Mouse (Mus musculus) gastrocnemius, postnatal 36 days (tissue): ENCODE data around the gene Gab2. TPM values are rescaled to one million over a fixed set of nuclear protein-coding genes. Genes with fewer than 3 reads are reported as not detected.

Source experiments
- DNase-seq, 2 experiments: peaks; one replicate each; pipeline ENCODE4 v3.0.0; 2022
- intact Hi-C: fragments of 180-260 bp; cut with DNase I; formaldehyde crosslinking; loops from one replicate; pipeline ENCODE4 v1.15.1; 2025
- long read RNA-seq, 2 experiments: library from polyadenylated mRNA; stranded (forward); transcript quantifications; one replicate each; pipeline ENCODE4 v2.0.0; 2021
- total RNA-seq, 2 experiments: library from RNA; stranded (reverse); gene quantifications; 2 replicates each; pipeline ENCODE4 v1.2.3; 2021

Gab2 gene
- total RNA-seq, result 1 to 10 TPM; 6.0 to 6.7 TPM
- long read RNA-seq, experiment 1, partial matches to known transcripts, result 0 of 3 reads
- long read RNA-seq, experiment 1, other reads (novel, unspliced or antisense), result 3 of 3 reads
- long read RNA-seq, experiment 2, partial matches to known transcripts, result 0 of 10 reads
- long read RNA-seq, experiment 2, other reads (novel, unspliced or antisense), result 10 of 10 reads

GRCm38 (mm10) chr7:97081242-97081958 lies at the start of gene Gab2:
Gene Gab2 (plus strand): TSS chr7:97081586.
- DNase-seq, result peak; percentile 55 to 70
- intact Hi-C loops, result loop anchor here (5.0 kb wide), 1 partner anchor 109 kb away; no protein-coding TSS in a partner anchor

GRCm38 (mm10) chr7:97032412-97032811 lies 49.0 kb upstream of the Gab2 start:
- intact Hi-C loops, result loop anchor here (2.0 kb wide), 1 partner anchor 18 kb away; no protein-coding TSS in a partner anchor
- DNase-seq, result no peak

GRCm38 (mm10) chr7:97039641-97040040 lies 41.7 kb upstream of the Gab2 start:
- intact Hi-C loops, result no loop called here
- no peak for DNase-seq

- intact Hi-C loops, result no loop called here
- no peak for DNase-seq
Measured at GRCm38 (mm10) chr7:97041868-97042449, 39.4 kb upstream of the Gab2 start.

- intact Hi-C loops, result no loop called here
- no peak for DNase-seq
Measured at GRCm38 (mm10) chr7:97042981-97043380, 38.4 kb upstream of the Gab2 start.

GRCm38 (mm10) chr7:97060966-97061365 lies 20.4 kb upstream of the Gab2 start:
- no peak for DNase-seq
- intact Hi-C loops, result no loop called here

- no peak for DNase-seq
- intact Hi-C loops, result no loop called here
Measured at GRCm38 (mm10) chr7:97071512-97071911, 9.9 kb upstream of the Gab2 start.

GRCm38 (mm10) chr7:97072061-97072460 lies 9.3 kb upstream of the Gab2 start:
- no peak for DNase-seq
- intact Hi-C loops, result no loop called here

GRCm38 (mm10) chr7:97074974-97075373 lies 6.4 kb upstream of the Gab2 start:
- intact Hi-C loops, result no loop called here

GRCm38 (mm10) chr7:97076977-97077376 lies 4.4 kb upstream of the Gab2 start:
- intact Hi-C loops, result no loop called here
- no peak for DNase-seq

More at GRCm38 (mm10) chr7:97074974-97075373, 6.4 kb upstream of the Gab2 start:
- DNase-seq, result no peak

GRCm38 (mm10) chr7:97078685-97079084 lies 2.7 kb upstream of the Gab2 start:
- DNase-seq, result no peak

GRCm38 (mm10) chr7:97079145-97079544 lies 2.2 kb upstream of the Gab2 start:
- peak; percentile 17 to 21 for DNase-seq
- intact Hi-C loops, result loop anchor here (2.0 kb wide), 1 partner anchor 218 kb away; no protein-coding TSS in a partner anchor

More at GRCm38 (mm10) chr7:97078685-97079084, 2.7 kb upstream of the Gab2 start:
- intact Hi-C loops, result loop anchor here (2.0 kb wide), 1 partner anchor 218 kb away; no protein-coding TSS in a partner anchor

- intact Hi-C loops, result loop anchor here (2.0 to 5.0 kb wide), 2 partner anchors 108 to 217 kb away; no protein-coding TSS in a partner anchor
- DNase-seq, result no peak
Measured at GRCm38 (mm10) chr7:97079651-97080365, 1.6 kb upstream of the Gab2 start.

- intact Hi-C loops, result loop anchor here (5.0 kb wide), 1 partner anchor 108 kb away; no protein-coding TSS in a partner anchor
- DNase-seq, result no peak
Measured at GRCm38 (mm10) chr7:97080621-97081241, 655 bp upstream of the Gab2 start.

GRCm38 (mm10) chr7:97081959-97082218 lies 503 bp downstream of the Gab2 start:
- intact Hi-C loops, result loop anchor here (5.0 kb wide), 1 partner anchor 110 kb away; no protein-coding TSS in a partner anchor
- no peak for DNase-seq

GRCm38 (mm10) chr7:97082219-97083101 lies 1.1 kb downstream of the Gab2 start:
- intact Hi-C loops, result loop anchor here (5.0 kb wide), 1 partner anchor 110 kb away; no protein-coding TSS in a partner anchor
- peak; percentile 56 to 58 for DNase-seq

GRCm38 (mm10) chr7:97083579-97083978 lies 2.2 kb downstream of the Gab2 start:
- intact Hi-C loops, result loop anchor here (5.0 kb wide), 1 partner anchor 111 kb away; no protein-coding TSS in a partner anchor
- DNase-seq, result no peak

- no peak for DNase-seq
- intact Hi-C loops, result loop anchor here (5.0 kb wide), 1 partner anchor 112 kb away; no protein-coding TSS in a partner anchor
Measured at GRCm38 (mm10) chr7:97084181-97084580, 2.8 kb downstream of the Gab2 start.

- DNase-seq, result no peak
Measured at GRCm38 (mm10) chr7:97085291-97085690, 3.9 kb downstream of the Gab2 start.

More at GRCm38 (mm10) chr7:97085291-97085690, 3.9 kb downstream of the Gab2 start:
- intact Hi-C loops, result no loop called here
